Mouse (Mus musculus): ENCODE results near the gene Pgd. TPM values are rescaled to one million over a fixed set of nuclear protein-coding genes. Genes with fewer than 3 reads are reported as not detected.
A peak's percentile ranks its signal among the peaks of the same experiment; 100 is the strongest.
"Not testable (repeated sequence)": the region's sequence is repeated elsewhere in the genome, so short reads cannot be mapped to it uniquely, and the experiment has no call there.

The Pgd gene
- 142 and 146 TPM in 2 replicates for polyA plus RNA-seq (2015; fragmentation: Nextera tagmentation; extraction: Ambion mirVana)

DNA sequence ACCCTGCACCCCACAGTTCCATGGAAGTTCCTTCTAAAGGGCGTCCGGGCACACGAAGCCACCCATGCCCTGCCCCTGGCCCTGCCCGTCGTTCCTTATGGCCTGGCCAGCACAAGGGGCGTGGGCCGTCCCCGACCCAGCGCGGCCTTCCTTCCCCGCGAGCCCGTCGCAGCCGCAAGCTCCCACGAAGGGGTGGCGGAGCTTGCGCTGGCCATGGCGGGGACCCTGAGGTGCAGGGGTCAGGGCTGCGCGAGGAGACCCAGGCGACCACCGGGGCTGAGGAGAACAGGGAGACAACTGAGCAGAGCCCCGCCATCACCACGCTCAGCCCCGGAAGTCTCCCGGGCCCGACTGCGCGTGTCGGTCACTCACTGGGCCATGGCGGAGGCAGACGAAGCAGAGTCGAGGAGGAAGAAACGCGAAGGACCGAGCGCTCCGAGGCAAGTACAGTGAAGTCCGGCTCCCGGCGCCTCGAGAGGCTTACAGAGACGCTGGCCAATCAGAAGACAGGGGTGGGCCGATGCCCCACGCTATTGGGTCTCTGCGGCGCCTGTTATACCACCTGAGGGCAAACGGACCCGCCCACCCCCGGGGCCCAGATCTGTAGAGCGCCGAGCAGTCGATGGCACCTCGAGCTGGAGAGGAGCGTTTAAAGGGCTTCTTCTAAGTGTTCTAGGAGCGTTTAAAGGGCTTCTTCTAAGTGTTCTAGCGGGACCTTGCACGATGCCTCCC is at the start of gene Pgd:
TSS of gene Pgd (minus strand) at position 557 of the 732 bp plus-strand sequence.
- peaks cover 14% of the 10 kb centered on the region for H3K4me1 ChIP-seq (ENCODE audit: insufficient read depth, low read length)
- H3K27ac ChIP-seq (ENCODE audit: low read length) = peak within 1 kb of the TSS; percentile 87
- H3K4me3 ChIP-seq (ENCODE audit: low read length) = peak within 1 kb of the TSS; percentile 95
- H3K9me3 ChIP-seq (ENCODE audit: low read length) = no peaks in the 10 kb centered on the region
- no peaks in the 10 kb centered on the region for H3K27me3 ChIP-seq (ENCODE audit: insufficient read depth, low read length)
- H3K36me3 ChIP-seq (ENCODE audit: insufficient read depth, low read length) = peaks cover 14% of the 10 kb centered on the region; the same call in 1 of the 2 replicates
- ATAC-seq (ENCODE audit: low FRiP score, low TSS enrichment) = peak; percentile 99
- H3K9ac ChIP-seq (replicated peaks; ENCODE audit: low read length) = peak within 1 kb of the TSS; percentile 89
- WGBS = under 1% methylated on average over 59 of the region's 59 CpGs
- H3K4me2 ChIP-seq (replicated peaks; ENCODE audit: low read depth, low read length) = peak within 1 kb of the TSS; percentile 94

DNA sequence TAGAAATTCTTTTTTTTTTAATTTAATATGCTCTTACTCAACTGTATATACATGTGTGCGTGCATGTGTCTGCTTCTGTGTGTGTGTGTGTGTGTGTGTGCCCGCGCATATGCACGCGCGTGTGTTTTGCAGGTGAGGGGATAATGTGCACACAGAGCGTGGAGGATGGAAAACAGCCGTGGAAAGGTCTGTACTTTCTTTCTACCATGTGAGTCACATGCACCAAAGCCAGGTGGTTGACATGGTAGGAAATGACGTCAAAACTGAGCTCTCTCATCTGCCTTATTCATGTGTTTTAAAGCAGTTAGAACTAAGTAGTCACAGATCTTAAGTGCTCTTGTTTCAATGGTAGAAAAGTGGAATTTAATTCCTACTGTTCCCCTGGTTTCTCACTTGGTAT is 49.4 kb upstream of the Pgd start:
- Histone ChIP-seq H3K9ac (replicated peaks; ENCODE audit: low read length) (no peak overlapping the region), H3K4me3 (ENCODE audit: low read length) (no peak overlapping the region), H3K36me3 (ENCODE audit: insufficient read depth, low read length) (peaks cover 42% of the 10 kb centered on the region), H3K27ac (ENCODE audit: low read length) (no peak overlapping the region), H3K9me3 (ENCODE audit: low read length) (no peaks in the 10 kb centered on the region), H3K4me1 (ENCODE audit: insufficient read depth, low read length) (peaks cover 10% of the 10 kb centered on the region; the same call in 1 of the 2 replicates), H3K4me2 (replicated peaks; ENCODE audit: low read depth, low read length) (no peak overlapping the region), H3K27me3 (ENCODE audit: insufficient read depth, low read length) (no peaks in the 10 kb centered on the region)
- WGBS = 84% methylated on average over 9 of the region's 9 CpGs
- ATAC-seq (ENCODE audit: low FRiP score, low TSS enrichment) = no peak

DNA sequence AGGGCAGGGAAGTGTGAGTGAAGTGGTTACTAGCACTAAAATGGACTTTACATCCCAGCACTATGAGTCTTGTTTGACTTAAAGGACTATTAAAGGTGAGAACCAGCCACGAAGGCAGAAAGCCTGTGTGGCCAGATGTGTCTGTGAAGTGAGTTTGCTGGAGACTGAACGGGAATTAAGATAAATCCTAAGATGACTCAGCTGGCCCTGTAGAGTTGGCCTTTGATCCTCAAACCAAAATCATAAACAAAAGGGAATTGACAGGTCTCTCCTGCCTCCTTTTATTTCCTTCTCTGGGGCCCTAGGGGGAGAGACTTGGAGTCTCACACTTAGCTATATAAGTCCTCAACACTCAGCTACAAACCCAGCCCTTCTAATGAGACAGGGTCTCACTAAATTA is 48.8 kb upstream of the Pgd start:
- Histone ChIP-seq H3K4me1 (ENCODE audit: insufficient read depth, low read length) (peaks cover 8% of the 10 kb centered on the region; the same call in 1 of the 2 replicates), H3K27me3 (ENCODE audit: insufficient read depth, low read length) (no peaks in the 10 kb centered on the region), H3K36me3 (ENCODE audit: insufficient read depth, low read length) (peaks cover 43% of the 10 kb centered on the region), H3K4me3 (ENCODE audit: low read length) (no peak overlapping the region), H3K4me2 (replicated peaks; ENCODE audit: low read depth, low read length) (no peak overlapping the region), H3K9me3 (ENCODE audit: low read length) (no peaks in the 10 kb centered on the region), H3K27ac (ENCODE audit: low read length) (no peak overlapping the region), H3K9ac (replicated peaks; ENCODE audit: low read length) (no peak overlapping the region)
- WGBS = 27% methylated on average over 2 of the region's 2 CpGs
- ATAC-seq (ENCODE audit: low FRiP score, low TSS enrichment) = no peak

DNA sequence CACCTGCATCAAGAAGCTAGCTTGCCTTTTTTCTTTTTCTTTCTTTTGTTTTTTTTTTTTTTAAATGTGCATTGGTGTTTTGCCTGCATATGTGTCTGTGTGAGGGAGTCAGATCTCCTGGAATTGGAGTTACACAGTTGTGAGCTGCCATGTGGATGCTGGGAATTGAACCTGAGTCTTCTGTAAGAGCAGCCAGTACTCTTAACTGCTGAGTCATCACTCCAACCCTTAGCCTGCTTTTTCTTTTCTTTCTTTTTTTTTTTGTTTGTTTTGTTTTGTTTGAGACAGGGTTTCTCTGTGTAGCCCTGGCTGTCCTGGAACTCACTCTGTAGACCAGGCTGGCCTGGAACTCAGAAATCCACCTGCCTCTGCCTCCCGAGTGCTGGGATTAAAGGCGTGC is 47.9 kb upstream of the Pgd start:
- 93% methylated on average over 2 of the region's 2 CpGs for WGBS
- H3K4me1 ChIP-seq (ENCODE audit: insufficient read depth, low read length); H3K4me3 ChIP-seq (ENCODE audit: low read length); H3K27me3 ChIP-seq (ENCODE audit: insufficient read depth, low read length); ATAC-seq (ENCODE audit: low FRiP score, low TSS enrichment); H3K9ac ChIP-seq (replicated peaks; ENCODE audit: low read length); H3K27ac ChIP-seq (ENCODE audit: low read length); H3K4me2 ChIP-seq (replicated peaks; ENCODE audit: low read depth, low read length); H3K9me3 ChIP-seq (ENCODE audit: low read length): not testable (repeated sequence)
- peaks cover 43% of the 10 kb centered on the region for H3K36me3 ChIP-seq (ENCODE audit: insufficient read depth, low read length)

DNA sequence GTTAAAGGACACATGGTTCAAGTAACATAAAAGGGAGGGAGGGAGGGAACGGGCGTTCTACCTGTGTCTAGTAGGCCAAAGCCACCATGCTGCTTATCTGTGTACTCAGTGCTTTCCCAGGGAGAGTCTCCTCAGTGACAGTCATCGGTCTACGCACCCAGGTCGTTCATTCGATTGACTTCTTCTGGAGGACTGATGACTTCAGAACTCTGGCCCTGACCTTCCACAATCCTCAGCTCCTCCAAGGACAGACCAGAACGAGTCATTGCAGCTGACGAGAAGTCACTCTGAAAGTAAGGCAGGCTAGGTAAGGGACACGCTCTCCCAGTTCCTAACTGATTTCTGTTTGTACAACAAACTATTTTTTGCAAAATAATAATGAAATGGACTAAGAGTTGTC is 46.9 kb upstream of the Pgd start:
- no peaks in the 10 kb centered on the region for H3K9me3 ChIP-seq (ENCODE audit: low read length)
- peaks cover 44% of the 10 kb centered on the region for H3K36me3 ChIP-seq (ENCODE audit: insufficient read depth, low read length)
- no peak overlapping the region for H3K4me3 ChIP-seq (ENCODE audit: low read length)
- no peak overlapping the region for H3K27ac ChIP-seq (ENCODE audit: low read length)
- ATAC-seq (ENCODE audit: low FRiP score, low TSS enrichment) = no peak
- H3K4me1 ChIP-seq (ENCODE audit: insufficient read depth, low read length) = no peaks in the 10 kb centered on the region
- H3K9ac ChIP-seq (replicated peaks; ENCODE audit: low read length) = no peak overlapping the region
- H3K4me2 ChIP-seq (replicated peaks; ENCODE audit: low read depth, low read length) = no peak overlapping the region
- H3K27me3 ChIP-seq (ENCODE audit: insufficient read depth, low read length) = no peaks in the 10 kb centered on the region
- WGBS = 94% methylated on average over 9 of the region's 9 CpGs

DNA sequence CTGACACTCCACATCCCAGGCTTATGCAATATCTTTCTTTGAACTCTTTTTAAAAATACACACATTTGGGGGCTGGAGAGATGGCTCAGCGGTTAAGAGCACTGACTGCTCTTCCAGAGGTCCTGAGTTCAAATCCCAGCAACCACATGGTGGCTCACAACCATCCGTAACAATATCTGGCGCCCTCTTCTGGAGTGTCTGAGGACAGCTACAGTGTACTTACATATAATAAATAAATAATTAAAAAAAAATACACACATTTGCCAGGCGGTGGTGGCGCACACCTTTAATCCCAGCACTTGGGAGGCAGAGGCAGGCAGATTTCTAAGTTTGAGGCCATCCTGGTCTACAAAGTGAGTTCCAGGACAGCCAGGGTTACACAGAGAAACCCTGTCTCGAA is 44.9 kb upstream of the Pgd start:
- not testable (repeated sequence) for H3K9me3 ChIP-seq (ENCODE audit: low read length); H3K4me3 ChIP-seq (ENCODE audit: low read length); H3K9ac ChIP-seq (replicated peaks; ENCODE audit: low read length); ATAC-seq (ENCODE audit: low FRiP score, low TSS enrichment); H3K27me3 ChIP-seq (ENCODE audit: insufficient read depth, low read length); H3K27ac ChIP-seq (ENCODE audit: low read length); H3K4me1 ChIP-seq (ENCODE audit: insufficient read depth, low read length); H3K4me2 ChIP-seq (replicated peaks; ENCODE audit: low read depth, low read length)
- peaks cover 52% of the 10 kb centered on the region for H3K36me3 ChIP-seq (ENCODE audit: insufficient read depth, low read length)
- WGBS = 95% methylated on average over 6 of the region's 6 CpGs

DNA sequence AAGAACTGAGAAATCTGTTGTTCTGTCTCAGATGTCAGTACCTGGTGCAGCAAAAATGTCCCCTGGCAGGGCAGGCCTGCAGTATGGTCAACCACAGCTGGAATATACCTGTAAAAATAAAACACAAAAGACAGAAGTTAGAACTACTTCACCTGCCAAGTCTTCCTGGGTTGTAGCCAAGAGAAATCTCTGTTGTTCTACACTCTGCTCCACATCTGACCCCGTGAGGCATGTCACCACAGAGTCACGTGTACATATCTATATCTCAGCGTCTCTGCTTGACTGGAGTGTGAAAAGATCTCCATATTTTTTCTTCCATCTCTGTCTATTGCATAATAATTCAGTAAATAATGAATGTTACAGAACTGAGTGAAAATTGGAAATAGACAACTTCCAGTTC is 35.9 kb upstream of the Pgd start:
- no peak for ATAC-seq (ENCODE audit: low FRiP score, low TSS enrichment)
- Histone ChIP-seq H3K4me1 (ENCODE audit: insufficient read depth, low read length) (no peaks in the 10 kb centered on the region), H3K36me3 (ENCODE audit: insufficient read depth, low read length) (peaks cover 49% of the 10 kb centered on the region), H3K27me3 (ENCODE audit: insufficient read depth, low read length) (no peaks in the 10 kb centered on the region), H3K27ac (ENCODE audit: low read length) (no peak overlapping the region), H3K4me3 (ENCODE audit: low read length) (no peak overlapping the region), H3K4me2 (replicated peaks; ENCODE audit: low read depth, low read length) (no peak overlapping the region), H3K9ac (replicated peaks; ENCODE audit: low read length) (no peak overlapping the region), H3K9me3 (ENCODE audit: low read length) (no peaks in the 10 kb centered on the region)
- 75% methylated on average over 3 of the region's 3 CpGs for WGBS

DNA sequence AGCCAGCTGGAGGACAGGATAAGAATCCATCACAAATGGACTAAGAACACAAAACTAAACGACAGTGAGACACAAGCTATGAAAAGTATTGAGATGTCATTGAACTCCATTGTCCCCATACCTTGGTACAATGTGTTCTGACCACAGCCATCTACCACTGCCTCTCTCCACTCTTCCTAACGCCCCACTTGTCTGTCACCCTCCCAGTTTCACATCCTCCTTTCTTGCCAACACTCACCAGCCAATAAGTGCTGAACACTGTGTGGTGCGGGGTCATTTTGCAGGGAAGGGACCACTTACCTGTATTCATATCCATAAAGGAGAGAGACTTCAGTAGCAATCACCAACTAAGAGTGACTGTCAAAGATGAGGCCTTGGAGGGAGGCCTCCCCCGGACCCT is 34.5 kb upstream of the Pgd start:
- Histone ChIP-seq H3K9me3 (ENCODE audit: low read length) (no peaks in the 10 kb centered on the region), H3K27ac (ENCODE audit: low read length) (no peak overlapping the region), H3K36me3 (ENCODE audit: insufficient read depth, low read length) (peaks cover 40% of the 10 kb centered on the region), H3K4me3 (ENCODE audit: low read length) (no peak overlapping the region), H3K4me1 (ENCODE audit: insufficient read depth, low read length) (no peaks in the 10 kb centered on the region), H3K9ac (replicated peaks; ENCODE audit: low read length) (no peak overlapping the region), H3K27me3 (ENCODE audit: insufficient read depth, low read length) (no peaks in the 10 kb centered on the region), H3K4me2 (replicated peaks; ENCODE audit: low read depth, low read length) (no peak overlapping the region)
- 92% methylated on average over 4 of the region's 4 CpGs for WGBS
- ATAC-seq (ENCODE audit: low FRiP score, low TSS enrichment) = no peak

DNA sequence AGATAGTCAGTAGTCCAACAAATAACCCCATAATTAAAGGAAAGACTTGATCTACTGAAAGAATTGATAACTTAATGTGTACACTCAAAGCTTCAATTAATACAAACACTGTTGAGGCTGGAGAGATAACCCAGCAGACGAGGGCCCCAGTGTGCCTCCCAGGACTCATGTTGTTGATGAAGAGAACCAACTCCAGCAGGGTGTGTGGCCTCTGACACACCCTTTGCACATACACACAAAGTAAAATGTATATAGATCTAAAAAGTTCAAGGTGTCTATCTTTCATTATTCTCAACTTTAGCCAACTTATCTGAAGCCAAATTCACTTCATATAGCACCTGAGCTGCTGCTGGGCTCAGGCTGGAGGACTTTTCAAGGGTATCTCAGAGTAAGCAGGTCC is 30.6 kb upstream of the Pgd start:
- WGBS = 76% methylated on average over 1 of the region's 1 CpGs
- Histone ChIP-seq H3K9me3 (ENCODE audit: low read length) (no peaks in the 10 kb centered on the region), H3K4me3 (ENCODE audit: low read length) (no peak overlapping the region), H3K27me3 (ENCODE audit: insufficient read depth, low read length) (no peaks in the 10 kb centered on the region), H3K4me1 (ENCODE audit: insufficient read depth, low read length) (no peaks in the 10 kb centered on the region), H3K27ac (ENCODE audit: low read length) (no peak overlapping the region), H3K9ac (replicated peaks; ENCODE audit: low read length) (no peak overlapping the region), H3K36me3 (ENCODE audit: insufficient read depth, low read length) (peaks cover 27% of the 10 kb centered on the region), H3K4me2 (replicated peaks; ENCODE audit: low read depth, low read length) (no peak overlapping the region)
- no peak for ATAC-seq (ENCODE audit: low FRiP score, low TSS enrichment)

DNA sequence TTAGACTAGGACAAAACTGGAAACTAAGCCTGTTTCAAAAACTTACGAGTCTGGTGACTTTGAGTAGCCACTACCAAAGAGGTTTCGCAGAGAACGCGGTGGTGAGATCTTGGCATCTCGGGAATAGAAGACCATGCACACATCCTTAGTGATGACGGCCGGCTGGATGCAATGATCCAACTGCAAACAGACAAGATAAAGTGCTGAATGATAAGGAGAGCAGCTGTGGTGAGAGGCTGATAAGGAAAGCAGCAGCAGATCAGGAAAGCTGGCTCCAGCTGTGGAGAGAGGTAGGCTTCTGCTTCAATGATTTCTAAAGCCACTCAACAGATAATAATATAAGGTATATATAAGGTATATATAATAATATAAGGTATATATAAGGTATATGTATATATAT is 24.5 kb upstream of the Pgd start:
- Histone ChIP-seq H3K9me3 (ENCODE audit: low read length) (no peaks in the 10 kb centered on the region), H3K4me2 (replicated peaks; ENCODE audit: low read depth, low read length) (no peak overlapping the region)
- no peak for ATAC-seq (ENCODE audit: low FRiP score, low TSS enrichment)

More for the DNA sequence above, 24.5 kb upstream of the Pgd start:
- H3K4me1 ChIP-seq (ENCODE audit: insufficient read depth, low read length) = no peaks in the 10 kb centered on the region
- H3K4me3 ChIP-seq (ENCODE audit: low read length) = no peak overlapping the region
- no peaks in the 10 kb centered on the region for H3K27me3 ChIP-seq (ENCODE audit: insufficient read depth, low read length)
- no peak overlapping the region for H3K27ac ChIP-seq (ENCODE audit: low read length)
- 90% methylated on average over 7 of the region's 7 CpGs for WGBS
- no peak overlapping the region for H3K9ac ChIP-seq (replicated peaks; ENCODE audit: low read length)
- peaks cover 26% of the 10 kb centered on the region for H3K36me3 ChIP-seq (ENCODE audit: insufficient read depth, low read length)

Measured in kidney, embryonic 16.5 days (tissue).